Mouse (Mus musculus) liver, embryonic 16.5 days (tissue): ENCODE data around the gene Acap2. TPM values are rescaled to one million over a fixed set of nuclear protein-coding genes. Genes with fewer than 3 reads are reported as not detected.

Source experiments
- ATAC-seq: fragments of 200-750 bp; cut with Nextera tagmentation; 2 replicates; pipeline ENCODE4 v1.8.0; 2017; ENCODE audit warnings: low read depth, mild to moderate bottlenecking, moderate number of reproducible peaks, moderate library complexity
- H3K27ac ChIP-seq: fragments of 300-500 bp; sonication (generic); 2 replicates; pipeline ENCODE4 v1.5.1; 2014; ENCODE audit warnings: mild to moderate bottlenecking, low read length
- H3K27me3 ChIP-seq: fragments of 300-500 bp; sonication (generic); 2 replicates; pipeline ENCODE4 v1.6.1; 2014; ENCODE audit warnings: low read depth, low read length, mixed read lengths; ENCODE audit not compliant: control insufficient read depth, insufficient read depth
- H3K36me3 ChIP-seq: fragments of 300-500 bp; sonication (generic); 2 replicates; pipeline ENCODE4 v1.6.1; 2014; ENCODE audit warnings: mild to moderate bottlenecking; ENCODE audit not compliant: control insufficient read depth, insufficient read depth
- H3K4me1 ChIP-seq: fragments of 300-500 bp; sonication (generic); 2 replicates; pipeline ENCODE4 v1.6.1; 2014; ENCODE audit warnings: low read depth, low read length, mixed read lengths; ENCODE audit not compliant: control insufficient read depth
- H3K4me2 ChIP-seq: fragments of 300-500 bp; sonication (generic); 2 replicates; pipeline ENCODE4 v1.6.1; 2014; ENCODE audit warnings: low read depth, low read length, mixed read lengths
- H3K4me3 ChIP-seq: fragments of 300-500 bp; sonication (generic); 2 replicates; pipeline ENCODE4 v1.5.1; 2014; ENCODE audit warnings: low read depth, mild to moderate bottlenecking, low read length
- H3K9ac ChIP-seq: fragments of 300-500 bp; sonication (generic); 2 replicates; pipeline ENCODE4 v1.6.1; 2014; ENCODE audit warnings: low read depth, low read length
- H3K9me3 ChIP-seq: fragments of 300-500 bp; sonication (generic); replicated peaks from 2 replicates; pipeline ENCODE4 v1.6.1; 2016; ENCODE audit warnings: low read length; ENCODE audit not compliant: control insufficient read depth
- WGBS: fragments of 180-500 bp; shearing (Covaris S2); extraction: QIAGEN DNeasy Blood & Tissue Kit; methylation state at CpG from one replicate; pipeline ENCODE4 v1.1.7; 2014; ENCODE audit not compliant: insufficient replicate concordance; 5-methylcytosine and 5-hydroxymethylcytosine counted together
- polyA plus RNA-seq: library from polyadenylated mRNA; unstranded; fragments of >200 nt; fragmentation: Nextera tagmentation; extraction: Ambion mirVana; gene quantifications from 2 replicates; pipeline ENCODE4 v1.2.1, GENCODE M21; 2015

The Acap2 gene
- polyA plus RNA-seq, 1 experiment from 2014 or later: 5.6 TPM

DNA sequence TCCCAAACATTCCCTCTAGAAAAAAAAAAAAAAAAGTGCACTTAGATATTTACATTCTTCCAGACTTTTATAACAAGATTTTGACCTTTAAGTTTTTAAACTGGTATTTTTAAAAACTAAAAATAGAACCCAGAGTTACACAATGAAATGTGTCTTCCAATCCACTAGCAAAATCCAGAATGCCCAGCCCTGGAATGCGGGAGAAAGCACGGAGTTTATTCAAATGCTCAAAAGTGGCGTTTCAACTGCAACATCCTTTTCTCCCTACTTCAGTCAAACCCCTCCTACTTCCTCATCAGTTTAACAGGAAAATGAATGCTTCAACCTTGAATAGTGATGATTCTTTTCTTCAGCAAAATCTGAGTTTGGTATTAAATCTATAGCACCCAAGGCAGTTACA, 4.1 kb downstream of the Acap2 start:
- ATAC-seq: no peak
- Histone ChIP-seq H3K9ac (no peak overlapping the region), H3K27me3 (no peaks in the 10 kb centered on the region), H3K4me3 (no peak overlapping the region), H3K4me1 (peaks cover 17% of the 10 kb centered on the region), H3K36me3 (no peaks in the 10 kb centered on the region), H3K4me2 (no peak overlapping the region), H3K27ac (no peak overlapping the region), H3K9me3 (no peaks in the 10 kb centered on the region)
- 37% methylated on average over 3 of the region's 3 CpGs for WGBS

- no peaks in the 10 kb centered on the region for H3K27me3 ChIP-seq
- no peak overlapping the region for H3K27ac ChIP-seq
- WGBS: 55% methylated on average over 3 of the region's 3 CpGs
- H3K4me3 ChIP-seq: no peak overlapping the region
- no peaks in the 10 kb centered on the region for H3K9me3 ChIP-seq
- H3K4me1 ChIP-seq: peaks cover 16% of the 10 kb centered on the region
- ATAC-seq: no peak
- H3K9ac ChIP-seq: no peak overlapping the region
- H3K36me3 ChIP-seq: no peaks in the 10 kb centered on the region
- H3K4me2 ChIP-seq: peak overlapping the region; percentile 8; the same call in 1 of the 2 replicates
These were observed 8.5 kb downstream of the Acap2 start for GRCm38 (mm10) chr16:31192526-31192925.

DNA sequence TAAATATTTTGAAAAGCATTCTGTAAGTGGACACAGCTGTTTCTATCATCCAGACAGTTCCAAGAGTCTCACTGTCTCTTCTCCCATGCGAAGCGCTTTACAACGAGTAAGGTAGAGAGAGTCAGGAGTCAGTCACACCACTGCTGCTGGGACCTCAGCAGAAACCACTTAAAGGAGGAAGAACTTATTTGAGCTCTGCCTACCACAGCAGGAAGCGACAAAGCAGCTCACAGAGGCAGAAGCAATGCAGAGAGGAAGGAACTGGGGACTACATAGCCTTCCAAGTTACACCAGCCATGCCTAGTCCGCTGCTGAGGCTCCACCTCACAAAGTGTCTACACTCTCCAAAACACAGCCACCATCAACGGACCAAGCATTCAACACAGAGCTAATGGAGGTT, 9.2 kb downstream of the Acap2 start:
- no peak overlapping the region for H3K4me3 ChIP-seq
- 18% methylated on average over 6 of the region's 6 CpGs for WGBS
- peak; percentile 35; the same call in 1 of the 2 replicates for ATAC-seq
- H3K4me1 ChIP-seq: peaks cover 16% of the 10 kb centered on the region
- H3K36me3 ChIP-seq: no peaks in the 10 kb centered on the region
- H3K9me3 ChIP-seq: no peaks in the 10 kb centered on the region
- 0 out of 2 replicates have a peak overlapping the region, but pooled peaks have one; percentile 1 for H3K4me2 ChIP-seq
- no peak overlapping the region for H3K9ac ChIP-seq
- no peak overlapping the region for H3K27ac ChIP-seq
- no peaks in the 10 kb centered on the region for H3K27me3 ChIP-seq

DNA sequence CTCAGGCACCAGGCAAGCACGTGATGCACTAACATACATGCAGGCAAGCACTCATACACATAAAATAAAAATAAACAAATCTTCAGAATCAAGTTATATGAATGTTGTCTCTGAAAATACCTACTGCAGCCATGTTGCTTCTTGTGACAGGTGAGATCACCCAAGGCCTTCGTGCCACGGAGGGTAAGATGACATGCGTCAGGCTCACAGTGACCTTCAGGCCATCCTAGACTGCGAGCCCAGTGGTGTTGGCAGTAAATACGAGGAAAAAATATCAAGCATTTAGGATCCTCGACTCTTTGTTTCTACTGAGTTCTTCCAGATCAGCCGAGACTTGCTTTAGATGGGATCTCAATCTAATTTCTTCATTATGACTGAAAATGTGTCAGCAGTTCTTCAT, 10.6 kb downstream of the Acap2 start:
- Histone ChIP-seq H3K4me1 (peaks cover 18% of the 10 kb centered on the region), H3K4me2 (no peak overlapping the region), H3K27ac (no peak overlapping the region), H3K36me3 (no peaks in the 10 kb centered on the region), H3K4me3 (no peak overlapping the region), H3K27me3 (no peaks in the 10 kb centered on the region), H3K9me3 (no peaks in the 10 kb centered on the region), H3K9ac (no peak overlapping the region)
- ATAC-seq: no peak
- WGBS: 74% methylated on average over 8 of the region's 8 CpGs

GRCm38 (mm10) chr16:31189291-31189690, 11.8 kb downstream of the Acap2 start:
- 73% methylated on average over 5 of the region's 5 CpGs for WGBS
- H3K4me3 ChIP-seq: no peak overlapping the region
- peaks cover 16% of the 10 kb centered on the region for H3K4me1 ChIP-seq
- no peaks in the 10 kb centered on the region for H3K9me3 ChIP-seq
- ATAC-seq: no peak
- H3K9ac ChIP-seq: no peak overlapping the region
- no peaks in the 10 kb centered on the region for H3K36me3 ChIP-seq
- no peak overlapping the region for H3K4me2 ChIP-seq
- H3K27me3 ChIP-seq: no peaks in the 10 kb centered on the region
- H3K27ac ChIP-seq: no peak overlapping the region

DNA sequence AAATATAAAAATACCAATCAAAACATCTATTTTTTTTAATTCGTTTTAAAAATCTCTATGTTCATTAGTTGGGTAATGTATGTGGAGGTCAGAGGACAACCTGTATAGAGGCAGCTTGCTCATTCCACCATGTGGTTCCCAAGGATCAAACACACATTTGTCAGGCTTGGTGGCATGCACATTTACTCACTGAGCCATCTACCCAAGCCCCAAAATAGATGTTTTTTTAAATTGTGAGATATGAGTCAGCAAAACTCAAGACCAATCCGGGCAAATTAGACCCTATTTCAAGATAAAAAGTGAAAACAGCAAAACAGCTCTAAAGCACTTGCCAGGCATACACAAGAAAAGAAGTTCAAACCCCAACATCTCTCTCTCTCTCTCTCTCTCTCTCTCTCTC, 12.2 kb downstream of the Acap2 start:
- Histone ChIP-seq H3K4me3 (no peak overlapping the region), H3K4me1 (peaks cover 18% of the 10 kb centered on the region), H3K9me3 (no peaks in the 10 kb centered on the region), H3K36me3 (no peaks in the 10 kb centered on the region), H3K27ac (no peak overlapping the region), H3K4me2 (no peak overlapping the region), H3K27me3 (no peaks in the 10 kb centered on the region), H3K9ac (no peak overlapping the region)
- ATAC-seq: no peak
- WGBS: 43% methylated on average over 2 of the region's 2 CpGs

- 68% methylated on average over 6 of the region's 6 CpGs for WGBS
- Histone ChIP-seq H3K27me3 (no peaks in the 10 kb centered on the region), H3K4me3 (no peak overlapping the region), H3K4me2 (no peak overlapping the region), H3K4me1 (peaks cover 18% of the 10 kb centered on the region), H3K9ac (no peak overlapping the region), H3K27ac (no peak overlapping the region), H3K9me3 (no peaks in the 10 kb centered on the region), H3K36me3 (no peaks in the 10 kb centered on the region)
- ATAC-seq: no peak
These were observed 12.8 kb downstream of the Acap2 start for GRCm38 (mm10) chr16:31188270-31188669.

GRCm38 (mm10) chr16:31187192-31187591, 13.9 kb downstream of the Acap2 start:
- no peak overlapping the region for H3K27ac ChIP-seq
- H3K27me3 ChIP-seq: no peaks in the 10 kb centered on the region
- 40% methylated on average over 1 of the region's 1 CpGs for WGBS
- no peaks in the 10 kb centered on the region for H3K36me3 ChIP-seq
- no peak for ATAC-seq
- peaks cover 11% of the 10 kb centered on the region for H3K4me1 ChIP-seq
- no peak overlapping the region for H3K9ac ChIP-seq
- no peaks in the 10 kb centered on the region for H3K9me3 ChIP-seq
- no peak overlapping the region for H3K4me3 ChIP-seq
- H3K4me2 ChIP-seq: no peak overlapping the region

GRCm38 (mm10) chr16:31185757-31186156, 15.3 kb downstream of the Acap2 start:
- Histone ChIP-seq H3K9me3 (no peaks in the 10 kb centered on the region), H3K4me1 (peaks cover 7% of the 10 kb centered on the region), H3K4me3 (no peak overlapping the region), H3K36me3 (no peaks in the 10 kb centered on the region), H3K9ac (no peak overlapping the region), H3K4me2 (no peak overlapping the region), H3K27ac (no peak overlapping the region), H3K27me3 (no peaks in the 10 kb centered on the region)
- WGBS: 46% methylated on average over 2 of the region's 2 CpGs
- ATAC-seq: no peak
